Mouse (Mus musculus) layer of hippocampus, postnatal 10 days (tissue): Measurements from ENCODE around the gene Hes6. TPM values are rescaled to one million over a fixed set of nuclear protein-coding genes. Genes with fewer than 3 reads are reported as not detected.

Experiments used
- total RNA-seq, 2 experiments: library from RNA; stranded (reverse); gene quantifications; 2 replicates each; pipeline ENCODE4 v1.2.3; 2021

Hes6 gene
- total RNA-seq, 2 experiments from 2014 or later, result 31.4 to 36.0 TPM

Other genes starting within 250 kb of the Hes6 start
- 10 to 100 TPM; 37.4 to 43.2 TPM for gene Ramp1, start 234.2 kb downstream of the Hes6 start, total RNA-seq
- gene Ube2f, start 163.7 kb downstream of the Hes6 start, total RNA-seq, result 10 to 100 TPM; 49.6 to 55.2 TPM
- gene Scly, start 115.7 kb downstream of the Hes6 start, total RNA-seq, result 10 to 100 TPM; 12.0 to 12.8 TPM
- gene Espnl, start 92.0 kb downstream of the Hes6 start, total RNA-seq, result under 1 TPM; 0.07 to 0.09 TPM
- gene Klhl30, start 63.0 kb downstream of the Hes6 start, total RNA-seq, result not detected
- gene Erfe, start 47.6 kb downstream of the Hes6 start, total RNA-seq, result under 1 TPM; 0.18 to 0.57 TPM
- gene Ilkap, start 15.2 kb downstream of the Hes6 start, total RNA-seq, result 10 to 100 TPM; 60.1 to 78.9 TPM
- 10 to 100 TPM; 16.1 to 18.6 TPM for gene Per2, start 45.3 kb upstream of the Hes6 start, total RNA-seq
- gene Traf3ip1, start 80.6 kb upstream of the Hes6 start, total RNA-seq, result 10 to 100 TPM; 12.9 to 14.9 TPM
- gene Asb1, start 126.5 kb upstream of the Hes6 start, total RNA-seq, result 10 to 100 TPM; 47.0 to 49.1 TPM